Mouse (Mus musculus): Measurements from ENCODE around the gene Prkag1.

The Prkag1 gene

DNA sequence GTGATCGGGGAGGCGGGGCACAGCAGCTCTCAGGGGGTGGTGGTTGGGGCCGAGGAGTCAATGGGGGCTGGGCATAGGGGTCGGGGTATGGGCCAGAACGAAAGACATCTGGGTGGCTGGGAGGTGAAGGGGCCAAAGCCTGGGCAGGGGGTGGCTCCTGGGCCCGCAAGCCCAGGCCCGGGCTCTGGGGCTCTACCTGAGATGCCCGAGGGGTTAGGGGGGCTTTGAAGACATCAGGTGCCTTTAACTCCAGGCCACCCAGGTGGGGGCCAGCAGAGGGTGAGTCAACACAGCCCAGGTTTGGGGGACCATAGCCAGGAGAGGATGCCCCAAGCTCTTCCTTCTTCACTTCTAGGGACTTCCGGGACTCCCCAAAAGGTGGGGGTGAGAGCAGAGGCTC lies 21.4 kb upstream of the Prkag1 start:
- DNase-seq, result no peak

DNA sequence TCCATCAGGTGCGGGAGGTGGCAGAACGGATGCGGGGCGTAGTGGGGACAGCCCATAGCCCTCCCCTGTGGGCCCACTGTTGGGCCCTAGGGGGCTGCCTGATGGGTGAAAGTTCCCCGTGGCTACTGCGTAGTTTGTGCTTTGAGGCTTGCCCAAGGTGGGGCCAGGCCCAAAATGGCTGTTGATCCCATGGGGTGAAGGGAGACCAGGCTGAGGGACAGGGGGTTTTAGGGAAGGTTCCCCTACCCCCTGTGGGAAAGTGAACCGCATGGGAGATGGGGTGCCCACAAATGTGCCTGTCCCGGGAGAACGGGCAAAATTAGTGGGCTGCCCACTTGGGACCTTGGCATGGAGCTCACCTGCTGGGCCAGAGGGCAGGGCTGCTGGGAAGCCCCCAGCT lies 20.8 kb upstream of the Prkag1 start:
- no peak for DNase-seq

- no peak for DNase-seq
Measured at GRCm38 (mm10) chr15:98851229-98851818, 20.0 kb upstream of the Prkag1 start.

DNA sequence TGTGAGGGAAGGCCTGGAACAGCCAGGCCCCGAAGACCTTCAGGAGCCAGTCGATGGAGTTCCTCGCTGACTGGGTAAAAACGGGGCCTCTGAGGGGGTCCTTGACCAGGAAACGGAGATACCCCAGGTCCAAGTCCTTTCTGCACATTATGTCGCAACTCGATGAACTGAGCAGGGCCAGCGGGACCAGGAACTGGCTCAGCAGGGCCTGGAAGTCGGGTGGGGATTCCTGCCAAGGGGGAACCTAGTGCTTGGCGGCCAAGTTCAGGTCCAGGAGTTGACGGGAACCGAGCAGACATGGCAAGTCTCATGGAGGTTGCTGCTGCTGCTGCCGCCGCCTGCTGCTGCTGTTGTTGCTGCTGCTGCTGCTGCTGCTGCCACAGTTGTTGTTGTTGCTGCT lies 19.3 kb upstream of the Prkag1 start:
- DNase-seq, result peak; percentile 57 to 71

GRCm38 (mm10) chr15:98849956-98850600 lies 18.8 kb upstream of the Prkag1 start:
- no peak for DNase-seq

- no peak for DNase-seq
Measured at GRCm38 (mm10) chr15:98849165-98849564, 17.8 kb upstream of the Prkag1 start.

- DNase-seq, result no peak
Measured at GRCm38 (mm10) chr15:98846140-98846539, 14.8 kb upstream of the Prkag1 start.

GRCm38 (mm10) chr15:98845149-98845548 lies 13.8 kb upstream of the Prkag1 start:
- DNase-seq, result no peak

- DNase-seq, result peak in 1 of 2 experiments; percentile 9
Measured at GRCm38 (mm10) chr15:98843595-98844223, 12.4 kb upstream of the Prkag1 start.

- no peak for DNase-seq
Measured at GRCm38 (mm10) chr15:98839671-98840585, 8.6 kb upstream of the Prkag1 start.

DNA sequence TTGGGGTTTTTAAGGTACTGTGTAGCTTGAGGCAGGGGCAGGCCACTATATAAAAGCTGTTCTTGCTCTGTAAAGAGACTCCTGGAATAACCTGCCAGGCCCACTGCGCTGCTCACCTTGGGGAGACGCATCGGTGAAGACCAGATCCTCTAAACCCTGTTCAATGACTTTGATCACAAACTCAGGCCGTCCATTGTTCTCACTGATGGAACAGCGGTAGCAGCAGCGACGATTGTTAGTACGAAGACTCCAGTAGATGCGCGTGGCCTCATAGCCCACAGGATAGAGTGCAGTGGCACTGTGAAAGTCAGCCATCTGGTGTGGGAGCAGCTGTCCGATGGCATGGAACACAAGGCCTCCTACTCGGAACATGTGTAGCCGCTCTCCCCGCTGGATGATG lies 7.8 kb upstream of the Prkag1 start:
- DNase-seq, result no peak

- DNase-seq, result no peak
Measured at GRCm38 (mm10) chr15:98837743-98838103, 6.4 kb upstream of the Prkag1 start.

DNA sequence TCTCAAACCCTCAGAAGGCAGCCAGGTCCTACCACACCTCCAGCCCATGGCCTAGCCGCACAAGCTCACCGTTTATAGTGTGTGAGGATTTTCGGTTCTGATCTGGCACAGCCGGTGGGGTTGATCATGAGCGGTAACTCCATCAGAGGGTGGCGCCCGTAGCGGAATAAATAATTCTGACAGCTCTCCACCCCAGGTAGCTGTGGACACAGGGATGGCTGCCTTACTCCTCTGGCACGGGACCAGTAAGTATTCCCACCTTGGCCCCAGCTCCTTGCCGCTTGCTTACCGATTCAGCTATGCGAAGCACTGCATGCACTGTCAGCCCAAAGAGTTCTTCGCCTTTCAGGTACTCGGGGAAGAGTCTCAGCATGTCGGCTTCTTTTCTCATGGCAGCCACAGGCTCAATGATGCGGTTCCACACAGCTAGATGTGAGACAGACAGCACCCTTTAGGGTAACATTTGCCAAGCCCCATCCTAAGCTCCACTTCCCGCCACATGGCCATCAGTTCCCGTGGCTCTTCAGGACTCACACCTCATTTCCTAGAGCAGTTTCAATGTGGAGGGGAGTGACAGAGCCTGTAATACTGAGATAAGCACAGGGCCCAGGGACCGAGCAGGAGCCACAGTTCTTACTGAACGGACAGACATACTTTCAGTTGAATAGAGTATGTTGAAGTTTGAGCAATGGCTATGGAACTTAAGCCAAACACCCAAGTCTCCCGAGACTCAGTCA lies 5.9 kb upstream of the Prkag1 start:
- DNase-seq, result no peak

DNA sequence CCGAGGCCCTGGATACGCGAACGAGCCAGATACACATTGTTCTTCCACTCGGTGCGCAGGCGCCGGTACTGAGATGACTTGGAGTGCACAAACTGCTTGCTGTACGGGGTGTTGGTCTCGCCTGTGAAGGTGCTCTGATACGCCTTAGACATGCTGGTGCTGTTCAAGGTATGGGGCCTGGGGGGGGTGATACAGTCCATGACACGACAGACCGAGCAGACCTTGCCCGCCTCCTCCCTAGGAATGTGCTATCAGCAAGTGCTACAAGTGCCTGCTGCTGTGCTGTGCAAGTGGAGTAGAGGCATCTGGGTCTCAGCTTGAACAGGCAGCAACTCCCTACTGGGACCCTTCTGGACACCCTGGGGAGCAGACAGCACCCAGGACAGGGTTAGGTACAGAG lies 4.0 kb upstream of the Prkag1 start:
- no peak for DNase-seq

DNA sequence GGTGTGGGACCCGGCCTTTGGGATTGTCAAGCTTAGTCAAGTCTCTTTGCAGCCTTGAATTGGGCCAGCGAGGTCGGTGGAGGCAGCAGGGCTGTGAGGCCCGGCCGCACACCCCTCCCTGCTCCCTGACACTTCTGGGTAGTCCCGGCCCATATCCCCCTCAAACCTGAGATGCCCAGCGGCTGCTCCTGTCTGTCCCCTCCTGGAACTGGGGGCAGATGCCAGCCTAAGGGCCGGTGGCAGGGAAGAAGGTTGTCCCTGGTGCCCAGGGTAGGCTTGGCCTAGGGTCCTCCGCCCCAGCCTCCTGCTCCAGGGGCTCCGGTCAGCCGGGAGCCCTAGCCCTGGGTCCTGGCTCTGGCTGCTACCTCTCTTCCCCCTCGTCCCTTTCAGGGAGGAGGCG lies 2.7 kb upstream of the Prkag1 start:
- no peak for DNase-seq

DNA sequence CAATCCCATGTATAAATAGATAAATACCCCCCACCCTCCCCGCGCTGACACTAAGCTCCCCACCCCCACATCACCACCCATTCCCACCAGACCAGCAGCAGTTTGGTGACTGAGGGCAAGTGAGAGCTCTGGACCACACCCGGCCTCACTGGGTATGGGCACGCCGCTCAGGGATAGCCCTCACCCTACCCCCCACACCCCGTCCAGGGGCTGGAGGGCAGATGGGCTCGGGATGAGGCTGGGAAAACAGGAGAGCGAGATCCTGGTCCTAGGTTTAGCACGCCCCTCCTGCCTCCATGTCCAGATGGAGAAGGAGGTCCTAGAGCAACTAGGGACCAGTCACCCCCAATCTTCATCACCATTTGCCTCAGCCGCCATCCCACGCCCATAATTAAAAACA lies 2.0 kb upstream of the Prkag1 start:
- no peak for DNase-seq

GRCm38 (mm10) chr15:98832161-98833058 lies 1.1 kb upstream of the Prkag1 start:
- no peak for DNase-seq

GRCm38 (mm10) chr15:98831684-98832035 lies 339 bp upstream of the Prkag1 start:
- DNase-seq, result no peak

DNA sequence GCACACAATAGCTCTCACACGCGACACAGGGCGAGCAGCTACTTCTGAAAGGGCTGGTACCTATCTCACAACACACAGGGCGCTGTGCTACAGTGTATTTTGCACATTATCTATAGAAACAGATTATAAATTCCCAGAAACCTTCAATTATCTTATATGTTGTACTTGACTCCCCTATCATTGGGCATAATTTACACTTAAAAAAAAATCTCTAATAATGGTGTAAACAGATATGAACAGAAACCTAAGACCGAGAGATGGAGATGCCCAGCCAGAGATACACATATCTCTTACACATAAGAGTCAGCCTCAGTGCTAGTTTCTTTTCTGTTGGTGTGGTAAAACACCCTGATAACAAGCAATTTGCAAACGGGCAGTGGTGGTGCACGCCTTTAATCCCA lies 3.7 kb downstream of the Prkag1 start:
- no peak for DNase-seq

DNA sequence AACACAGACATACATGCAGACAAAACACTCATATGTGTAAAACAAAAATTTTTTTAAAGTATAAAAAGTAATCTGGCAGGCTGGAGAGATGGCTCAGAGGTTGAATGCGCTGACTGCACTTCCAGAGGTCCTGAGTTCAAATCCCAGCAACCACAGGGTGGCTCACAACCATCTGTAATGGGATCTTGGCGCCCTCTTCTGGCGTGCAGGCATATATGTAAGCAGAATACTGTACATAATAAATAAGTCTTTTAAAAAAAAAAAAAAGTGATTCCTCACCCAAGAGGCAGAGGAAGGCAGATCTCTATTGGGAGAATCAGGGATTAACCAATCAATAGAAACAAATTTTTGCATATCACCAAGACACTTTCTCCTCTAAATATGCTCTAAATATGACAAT lies 7.9 kb downstream of the Prkag1 start:
- DNase-seq, result no peak

DNA sequence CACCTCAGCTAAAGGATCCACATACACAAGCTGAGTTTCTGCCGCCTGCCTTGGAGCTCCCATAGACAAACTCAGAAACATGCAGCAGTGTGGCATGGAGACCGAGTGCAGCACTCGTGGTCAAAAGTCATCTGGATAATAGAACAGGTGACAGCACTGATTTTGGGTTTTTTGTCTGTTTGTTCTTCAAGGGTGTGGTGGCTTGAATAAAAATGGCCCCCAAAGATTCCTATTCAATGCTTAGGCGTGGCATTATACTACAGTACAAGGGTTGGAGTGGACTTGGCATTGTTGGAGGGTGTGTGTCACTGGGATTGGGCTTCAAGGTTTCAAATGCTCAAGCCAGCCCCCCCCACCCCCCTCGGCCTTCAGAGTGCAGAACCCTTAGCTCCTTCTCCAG lies 9.2 kb downstream of the Prkag1 start:
- DNase-seq, result no peak

GRCm38 (mm10) chr15:98821403-98821802 lies 9.9 kb downstream of the Prkag1 start:
- peak; percentile 47 to 51 for DNase-seq
